Mouse (Mus musculus) small intestine, adult 2 months (tissue): ENCODE results near the gene Pcbp2.

Experiments
- CTCF ChIP-seq: fragments of 200-500 bp; IDR thresholded peaks from 2 replicates; pipeline ENCODE4 v1.5.1; 2012; ENCODE audit warnings: low read depth, mild to moderate bottlenecking, control low read depth, inconsistent platforms, low read length, moderate library complexity, mixed read lengths; ENCODE audit not compliant: insufficient replicate concordance, insufficient read length; ENCODE audit errors: extremely low read depth
- POLR2A ChIP-seq: fragments of 200-500 bp; IDR thresholded peaks from 2 replicates; pipeline ENCODE4 v1.6.1; 2012; ENCODE audit warnings: low read depth, mild to moderate bottlenecking, control low read depth, inconsistent platforms, low read length, moderate library complexity

DNA sequence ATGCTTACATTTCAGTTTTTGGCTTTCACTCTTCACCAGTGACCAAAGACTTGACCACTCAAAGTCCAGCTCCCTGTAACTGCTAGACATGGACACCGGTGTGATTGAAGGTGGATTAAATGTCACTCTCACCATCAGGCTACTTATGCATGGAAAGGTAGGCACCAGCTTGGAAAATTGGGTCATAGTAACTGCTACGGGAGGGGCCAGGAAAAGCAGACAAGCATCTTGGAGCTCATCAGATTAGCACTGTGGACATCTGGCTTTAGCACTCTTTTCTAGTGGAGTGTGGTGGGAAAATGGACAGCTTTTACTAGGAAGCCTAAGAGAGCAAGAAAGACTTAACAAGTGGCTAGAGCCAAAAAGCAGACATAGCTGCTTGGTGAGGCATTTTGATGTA lies 2.9 kb downstream of the Pcbp2 start:
- TF ChIP-seq CTCF, result no peak
- TF ChIP-seq POLR2A, result no peak
